Mouse (Mus musculus) embryonic facial prominence, embryonic 10.5 days (tissue): ENCODE results near the gene Trpv1. TPM values are rescaled to one million over a fixed set of nuclear protein-coding genes. Genes with fewer than 3 reads are reported as not detected.
A peak's percentile ranks its signal among the peaks of the same experiment; 100 is the strongest.

ENCODE experiments used
- DNase-seq: peaks from one replicate; pipeline ENCODE4 v3.0.0-alpha.2; 2017; ENCODE audit warnings: low spot score
- H3K27ac ChIP-seq: fragments of 300-500 bp; sonication (generic); replicated peaks from 2 replicates; pipeline ENCODE4 v1.5.1; 2016; ENCODE audit warnings: mild to moderate bottlenecking
- H3K27me3 ChIP-seq: fragments of 300-500 bp; sonication (generic); replicated peaks from 2 replicates; pipeline ENCODE4 v1.6.1; 2016; ENCODE audit warnings: low read depth, mild to moderate bottlenecking; ENCODE audit not compliant: poor library complexity, severe bottlenecking
- H3K36me3 ChIP-seq: fragments of 300-500 bp; sonication (generic); replicated peaks from 2 replicates; pipeline ENCODE4 v1.6.1; 2016; ENCODE audit warnings: mild to moderate bottlenecking, moderate library complexity
- H3K4me1 ChIP-seq: fragments of 300-500 bp; sonication (generic); 2 replicates; pipeline ENCODE4 v1.6.1; 2016
- H3K4me3 ChIP-seq: fragments of 300-500 bp; sonication (generic); 2 replicates; pipeline ENCODE4 v1.5.1; 2016; ENCODE audit warnings: mild to moderate bottlenecking, moderate library complexity
- H3K9me3 ChIP-seq: fragments of 300-500 bp; sonication (generic); 2 replicates; pipeline ENCODE4 v1.6.1; 2016; ENCODE audit warnings: mild to moderate bottlenecking
- WGBS: fragments of 180-500 bp; shearing (Covaris S2); methylation state at CpG from one replicate; pipeline ENCODE4 v1.1.7; 2016; 5-methylcytosine and 5-hydroxymethylcytosine counted together
- polyA plus RNA-seq: library from polyadenylated mRNA; unstranded; fragments of >200 nt; fragmentation: Nextera tagmentation; extraction: Ambion mirVana; gene quantifications from 2 replicates; pipeline ENCODE4 v1.2.1, GENCODE M21; 2016

Gene Trpv1
- polyA plus RNA-seq, 1 experiment from 2014 or later: not detected

DNA sequence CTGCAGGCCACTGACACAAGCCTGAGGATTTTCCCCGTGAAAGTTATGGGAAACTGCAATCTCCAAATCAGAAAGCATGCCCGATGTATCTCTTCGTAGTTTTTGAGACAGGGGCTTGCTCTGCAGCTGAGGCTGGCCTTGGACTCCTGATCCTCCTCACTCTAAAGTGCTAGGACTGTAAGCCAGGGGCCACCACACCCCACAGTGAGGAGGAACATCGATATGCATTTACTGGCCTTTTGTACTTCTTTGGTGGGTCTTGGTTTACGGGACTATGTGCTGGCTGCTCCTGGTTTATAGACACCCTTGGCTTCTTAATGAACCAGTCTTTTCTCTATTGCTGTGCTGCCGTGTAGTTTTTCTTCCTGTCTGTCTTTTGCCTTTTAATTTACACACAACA lies 8.1 kb downstream of the Trpv1 start:
- Histone ChIP-seq H3K27ac (no peak overlapping the region), H3K4me1 (peaks cover 4% of the 10 kb centered on the region; the same call in 1 of the 2 replicates), H3K9me3 (no peaks in the 10 kb centered on the region), H3K27me3 (no peaks in the 10 kb centered on the region), H3K4me3 (no peak overlapping the region), H3K36me3 (no peaks in the 10 kb centered on the region)
- no peak for DNase-seq
- 89% methylated on average over 6 of the region's 6 CpGs for WGBS

DNA sequence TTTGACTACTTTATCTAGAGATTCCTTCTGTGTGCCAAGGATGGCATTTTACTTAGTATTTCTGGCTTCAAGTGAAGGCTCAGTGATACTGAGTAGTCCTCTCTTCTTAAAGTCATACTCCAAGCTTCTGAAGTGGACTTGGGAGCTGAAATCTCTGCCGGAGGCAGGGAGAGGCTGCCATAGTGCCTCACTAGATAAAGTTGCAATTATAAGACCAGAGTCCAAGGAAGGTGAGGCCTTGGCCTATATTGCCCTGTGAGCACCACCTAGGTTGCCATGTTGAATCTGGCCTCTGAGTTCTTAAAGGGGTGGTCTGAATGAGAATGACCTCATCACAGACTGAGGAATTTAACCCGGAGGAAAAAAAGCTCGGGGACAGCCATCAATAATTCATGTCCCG lies 8.7 kb downstream of the Trpv1 start:
- Histone ChIP-seq H3K4me3 (no peak overlapping the region), H3K4me1 (peaks cover 4% of the 10 kb centered on the region; the same call in 1 of the 2 replicates), H3K27ac (no peak overlapping the region), H3K27me3 (no peaks in the 10 kb centered on the region), H3K36me3 (no peaks in the 10 kb centered on the region), H3K9me3 (no peaks in the 10 kb centered on the region)
- no peak for DNase-seq
- WGBS: 87% methylated on average over 4 of the region's 4 CpGs

DNA sequence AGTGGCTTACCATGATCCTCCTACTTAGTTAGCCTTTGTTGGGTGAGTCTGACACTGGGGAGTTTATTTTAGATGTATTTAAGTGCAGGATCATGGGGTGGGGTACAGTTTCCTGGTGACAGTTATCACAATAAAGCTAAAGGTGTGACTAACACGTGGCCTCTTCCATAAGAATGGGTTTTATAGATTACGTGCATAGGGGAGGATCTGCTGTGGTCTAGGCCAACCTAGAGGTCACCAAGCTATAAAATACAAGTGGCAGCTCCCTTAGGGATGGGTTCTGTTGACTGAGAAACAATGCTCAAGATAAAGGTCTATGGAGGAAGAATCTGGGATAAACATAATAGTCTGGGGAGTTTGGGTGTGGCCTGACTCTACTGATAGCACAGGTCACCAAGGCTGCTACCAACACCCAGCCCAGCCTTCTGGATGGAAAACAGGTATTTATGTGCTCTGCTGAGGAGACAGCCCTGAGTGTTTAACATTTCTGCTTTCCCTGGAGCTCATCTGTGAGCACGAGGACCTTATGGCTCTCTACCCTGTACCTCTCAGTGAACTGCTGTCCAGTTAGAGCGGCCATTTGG lies 23.4 kb downstream of the Trpv1 start:
- no peak for DNase-seq
- WGBS: 79% methylated on average over 4 of the region's 4 CpGs
- Histone ChIP-seq H3K4me1 (no peaks in the 10 kb centered on the region), H3K4me3 (no peak overlapping the region), H3K27me3 (no peaks in the 10 kb centered on the region), H3K27ac (no peak overlapping the region), H3K9me3 (no peaks in the 10 kb centered on the region), H3K36me3 (no peaks in the 10 kb centered on the region)

DNA sequence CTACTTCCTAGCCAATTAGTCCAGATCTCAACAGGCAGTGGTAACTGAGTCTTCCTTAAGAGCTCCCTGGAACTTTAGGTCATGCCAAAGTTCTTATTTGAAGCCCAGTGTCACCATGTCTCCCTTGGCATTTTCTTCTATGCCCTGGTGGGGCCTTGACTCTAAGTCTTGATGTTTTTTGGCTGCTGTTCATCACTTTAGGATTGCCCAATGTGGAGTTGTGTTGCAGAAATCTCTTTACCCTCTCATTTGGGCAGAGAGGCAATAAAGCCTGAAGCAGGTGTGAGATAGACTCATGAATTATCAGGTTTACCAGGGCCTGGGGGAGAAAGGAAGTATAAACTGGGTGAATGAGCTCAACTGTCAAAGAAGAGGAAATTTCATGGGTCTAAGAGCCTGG lies 24.6 kb downstream of the Trpv1 start:
- no peak overlapping the region for H3K4me3 ChIP-seq
- no peaks in the 10 kb centered on the region for H3K27me3 ChIP-seq
- H3K36me3 ChIP-seq: no peaks in the 10 kb centered on the region
- no peak for DNase-seq
- H3K27ac ChIP-seq: no peak overlapping the region
- no peaks in the 10 kb centered on the region for H3K9me3 ChIP-seq
- H3K4me1 ChIP-seq: no peaks in the 10 kb centered on the region

DNA sequence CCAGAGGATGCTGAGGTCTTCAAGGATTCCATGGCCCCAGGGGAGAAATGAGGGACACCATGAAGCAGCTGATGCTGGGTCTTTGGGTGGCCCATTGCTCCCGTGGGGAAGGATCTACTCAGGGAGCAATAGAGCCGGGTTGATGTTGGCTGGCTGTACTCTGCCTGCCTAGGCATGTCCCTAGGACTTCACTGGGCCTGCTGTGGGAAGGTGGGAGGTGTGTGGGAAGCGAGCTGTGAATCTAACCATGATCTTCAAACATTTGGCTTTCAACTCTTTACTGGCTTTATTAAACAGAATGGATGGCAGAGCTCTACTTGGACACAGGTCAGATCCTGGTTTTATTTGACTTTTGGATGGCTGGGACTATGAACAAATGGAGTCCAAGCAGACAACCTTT lies 26.4 kb downstream of the Trpv1 start:
- Histone ChIP-seq H3K4me3 (no peak overlapping the region), H3K36me3 (no peaks in the 10 kb centered on the region), H3K27me3 (no peaks in the 10 kb centered on the region), H3K4me1 (no peaks in the 10 kb centered on the region), H3K9me3 (no peaks in the 10 kb centered on the region), H3K27ac (no peak overlapping the region)
- no peak for DNase-seq
- 82% methylated on average over 3 of the region's 3 CpGs for WGBS

DNA sequence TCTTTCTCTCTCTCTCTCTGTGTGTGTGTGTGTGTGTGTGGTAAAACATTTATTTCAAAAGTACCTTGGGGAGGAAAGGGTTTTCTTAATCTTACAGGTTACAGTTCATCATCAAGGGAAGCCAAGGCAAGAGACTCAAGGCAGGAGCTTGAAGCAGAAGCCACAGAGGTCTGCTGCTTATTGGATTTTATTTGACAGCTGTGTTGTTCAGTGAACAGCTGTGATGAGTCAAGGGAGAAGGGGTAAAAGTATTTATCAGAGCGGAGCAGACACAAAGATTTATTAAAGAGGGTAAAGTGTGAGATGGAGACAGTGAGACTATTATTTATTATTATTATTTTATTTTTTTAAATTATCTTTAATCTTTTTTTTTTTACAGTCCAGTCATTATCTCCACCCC lies 27.3 kb downstream of the Trpv1 start:
- no peaks in the 10 kb centered on the region for H3K27me3 ChIP-seq
- no peak for DNase-seq
- no peak overlapping the region for H3K4me3 ChIP-seq
- no peak overlapping the region for H3K27ac ChIP-seq
- WGBS: 89% methylated on average over 1 of the region's 1 CpGs
- no peaks in the 10 kb centered on the region for H3K4me1 ChIP-seq
- H3K36me3 ChIP-seq: no peaks in the 10 kb centered on the region
- no peaks in the 10 kb centered on the region for H3K9me3 ChIP-seq

DNA sequence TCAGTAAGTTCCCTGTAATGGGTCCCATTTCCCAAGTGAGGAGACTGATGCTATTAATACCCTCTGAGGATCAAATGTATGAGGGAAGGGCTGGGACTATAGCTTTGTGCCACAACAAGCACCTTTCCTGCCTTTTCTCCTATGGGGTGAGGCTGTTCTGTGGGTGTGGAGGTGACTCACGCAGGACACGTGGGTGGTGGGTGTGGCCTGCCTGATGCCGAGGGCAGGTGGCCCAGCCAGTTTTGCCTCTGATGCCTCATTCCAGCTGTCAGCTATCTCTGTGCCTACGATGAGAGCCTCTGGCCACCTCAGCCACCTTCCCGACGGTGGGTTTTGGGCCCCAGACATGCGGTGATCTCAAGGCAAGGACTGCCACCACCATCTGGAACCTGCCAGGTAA lies 33.2 kb downstream of the Trpv1 start, which contains the start of gene Trpv3:
Gene Trpv3 (plus strand): TSS at position 122 of the 400 bp plus-strand sequence.
- no peak for DNase-seq
- H3K27me3 ChIP-seq: no peaks in the 10 kb centered on the region
- H3K4me3 ChIP-seq: no peak within 1 kb of the TSS
- H3K27ac ChIP-seq: no peak within 1 kb of the TSS
- WGBS: 85% methylated on average over 7 of the region's 7 CpGs
- H3K36me3 ChIP-seq: no peaks in the 10 kb centered on the region
- no peaks in the 10 kb centered on the region for H3K9me3 ChIP-seq
- H3K4me1 ChIP-seq: no peaks in the 10 kb centered on the region

DNA sequence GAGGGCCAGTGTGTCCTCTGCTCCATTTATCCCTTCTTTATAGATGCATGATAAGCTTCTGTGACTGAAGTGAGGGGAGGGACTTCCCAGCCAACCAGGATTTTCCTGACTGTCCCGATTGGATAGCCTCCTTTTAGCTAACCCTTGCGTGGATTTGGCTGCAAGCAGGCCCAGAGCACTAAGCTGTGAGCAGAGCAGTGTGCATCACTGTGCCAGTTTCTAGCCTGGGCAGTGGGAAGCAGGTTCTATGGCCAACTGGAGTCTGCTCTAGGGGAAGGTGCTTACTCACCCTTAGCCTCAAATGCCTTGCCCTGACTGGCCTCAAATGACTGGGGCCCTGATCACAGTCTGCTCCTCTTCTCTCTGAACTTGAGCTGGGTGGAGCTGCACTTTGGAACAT lies 40.7 kb downstream of the Trpv1 start:
- no peaks in the 10 kb centered on the region for H3K27me3 ChIP-seq
- no peak for DNase-seq
- WGBS: 38% methylated on average over 2 of the region's 2 CpGs

DNA sequence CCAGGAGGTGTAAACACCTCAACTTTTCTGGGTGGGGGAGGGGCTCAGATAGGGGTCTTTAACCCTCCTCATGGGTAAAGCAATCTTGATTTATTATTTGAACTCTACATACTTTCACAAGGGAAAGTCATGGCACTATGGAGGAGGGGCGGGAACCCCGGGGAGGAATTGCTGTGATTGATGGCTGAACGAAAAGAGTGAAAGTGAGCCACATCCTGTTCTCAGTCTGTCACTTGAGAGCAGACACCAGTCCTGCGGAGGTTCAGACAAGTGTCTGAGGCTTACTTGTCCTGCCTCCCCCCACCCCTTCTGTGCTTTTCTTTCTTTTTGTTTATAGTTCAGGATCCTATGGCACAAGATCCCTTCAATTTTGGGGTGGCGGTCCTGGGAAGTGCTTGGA lies 46.6 kb downstream of the Trpv1 start:
- peaks cover 33% of the 10 kb centered on the region for H3K4me1 ChIP-seq
- H3K9me3 ChIP-seq: no peaks in the 10 kb centered on the region
- H3K27me3 ChIP-seq: no peaks in the 10 kb centered on the region
- no peak for DNase-seq
- no peak overlapping the region for H3K4me3 ChIP-seq
- no peaks in the 10 kb centered on the region for H3K36me3 ChIP-seq
- H3K27ac ChIP-seq: no peak overlapping the region
- WGBS: 46% methylated on average over 5 of the region's 5 CpGs

More for the DNA sequence above, 40.7 kb downstream of the Trpv1 start:
- Histone ChIP-seq H3K9me3 (no peaks in the 10 kb centered on the region), H3K4me1 (no peaks in the 10 kb centered on the region), H3K4me3 (no peak overlapping the region), H3K27ac (no peak overlapping the region), H3K36me3 (no peaks in the 10 kb centered on the region)

DNA sequence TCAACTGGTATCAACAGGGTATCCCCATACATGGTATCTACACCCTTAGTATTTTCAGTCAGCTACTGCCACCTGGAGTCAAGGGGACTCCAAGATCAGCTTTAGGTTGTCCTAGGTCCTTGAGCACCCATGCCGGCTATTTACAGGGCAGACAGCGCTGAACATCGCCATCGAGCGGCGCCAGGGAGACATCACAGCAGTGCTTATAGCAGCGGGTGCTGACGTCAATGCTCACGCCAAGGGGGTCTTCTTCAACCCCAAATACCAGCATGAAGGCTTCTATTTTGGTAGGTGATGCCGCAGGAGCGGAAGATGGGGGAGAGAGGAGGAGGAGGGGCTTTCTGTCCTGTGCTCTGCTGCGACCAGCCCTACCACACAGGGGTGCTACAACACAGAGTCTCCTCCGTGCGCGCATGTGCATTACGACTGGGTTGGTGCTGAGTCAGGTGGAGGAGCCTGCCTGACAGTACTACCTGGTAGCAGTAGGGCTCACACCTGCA lies 47.5 kb downstream of the Trpv1 start:
- H3K27ac ChIP-seq: no peak overlapping the region
- H3K27me3 ChIP-seq: no peaks in the 10 kb centered on the region
- H3K4me3 ChIP-seq: peak overlapping the region; percentile 53
- no peaks in the 10 kb centered on the region for H3K9me3 ChIP-seq
- H3K4me1 ChIP-seq: peaks cover 33% of the 10 kb centered on the region
- peak; percentile 68 for DNase-seq
- WGBS: 6% methylated on average over 16 of the region's 16 CpGs
- no peaks in the 10 kb centered on the region for H3K36me3 ChIP-seq

DNA sequence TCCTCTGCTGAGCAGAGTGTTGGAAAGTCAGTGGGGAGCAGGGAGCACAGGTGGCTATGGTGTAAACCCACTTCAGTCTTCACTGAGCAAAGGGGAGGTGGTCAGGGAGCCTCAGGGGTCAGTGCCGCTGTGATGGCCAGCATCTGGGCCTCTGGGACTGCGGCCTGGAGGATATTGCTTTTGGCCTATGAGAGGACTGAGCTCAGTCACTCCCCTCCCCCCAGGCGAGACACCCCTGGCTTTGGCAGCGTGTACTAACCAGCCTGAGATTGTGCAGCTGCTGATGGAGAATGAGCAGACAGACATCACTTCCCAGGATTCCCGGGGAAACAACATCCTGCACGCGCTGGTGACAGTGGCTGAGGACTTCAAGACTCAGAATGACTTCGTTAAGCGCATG lies 49.3 kb downstream of the Trpv1 start:
- Histone ChIP-seq H3K36me3 (no peaks in the 10 kb centered on the region), H3K4me1 (peaks cover 33% of the 10 kb centered on the region), H3K9me3 (no peaks in the 10 kb centered on the region), H3K4me3 (no peak overlapping the region), H3K27me3 (no peaks in the 10 kb centered on the region), H3K27ac (peak overlapping the region; percentile 26; the same call in 1 of the 2 replicates)
- no peak for DNase-seq
- 70% methylated on average over 9 of the region's 9 CpGs for WGBS

DNA sequence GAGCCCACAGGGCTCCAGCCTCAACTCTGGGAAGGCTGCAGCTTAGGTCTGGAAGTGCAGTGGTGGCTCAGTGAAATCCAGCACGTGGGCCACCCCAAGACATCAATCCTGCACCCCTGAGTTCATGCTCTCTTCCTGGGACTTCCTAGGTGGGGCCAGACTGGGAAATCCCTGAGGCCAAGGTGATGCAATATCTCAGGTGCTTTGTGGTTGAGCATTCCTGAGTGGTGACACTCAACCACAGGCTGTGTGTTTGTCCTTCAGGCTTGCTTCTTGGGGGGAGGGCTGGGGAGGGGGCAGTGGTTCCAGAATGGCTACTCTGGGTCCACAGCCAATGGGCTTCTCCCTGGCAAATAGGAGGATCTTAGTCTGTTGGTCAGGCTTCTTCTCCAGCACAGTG lies 49.8 kb downstream of the Trpv1 start:
- Histone ChIP-seq H3K4me3 (no peak overlapping the region), H3K27me3 (no peaks in the 10 kb centered on the region), H3K4me1 (peaks cover 33% of the 10 kb centered on the region), H3K9me3 (no peaks in the 10 kb centered on the region), H3K36me3 (no peaks in the 10 kb centered on the region), H3K27ac (0 out of 2 replicates have a peak overlapping the region, but pooled peaks have one; percentile 26)
- no peak for DNase-seq
- WGBS: 66% methylated on average over 1 of the region's 1 CpGs

DNA sequence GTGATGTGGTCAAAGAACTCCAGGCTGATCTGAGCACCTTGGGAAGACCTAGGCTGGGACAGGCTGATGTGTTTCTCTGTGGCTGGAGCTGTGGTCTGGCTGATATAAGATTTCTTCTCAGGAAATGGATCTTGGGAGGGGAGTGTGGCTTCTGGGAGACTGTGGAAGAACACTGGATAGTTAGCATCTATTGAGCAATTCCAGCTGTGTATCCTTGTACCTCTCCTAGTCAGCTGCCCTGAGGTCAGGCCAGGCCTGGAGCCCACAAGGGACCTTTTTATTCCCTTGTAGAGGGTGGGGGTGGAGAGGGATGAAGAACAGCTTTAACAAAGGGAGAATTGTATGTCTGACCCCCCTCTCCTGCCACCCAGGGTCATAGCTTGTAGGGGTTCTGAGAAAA lies 50.3 kb downstream of the Trpv1 start:
- no peaks in the 10 kb centered on the region for H3K36me3 ChIP-seq
- H3K27ac ChIP-seq: no peak overlapping the region
- DNase-seq: peak; percentile 31

More for the DNA sequence above, 50.3 kb downstream of the Trpv1 start:
- H3K27me3 ChIP-seq: no peaks in the 10 kb centered on the region
- peaks cover 33% of the 10 kb centered on the region for H3K4me1 ChIP-seq
- no peaks in the 10 kb centered on the region for H3K9me3 ChIP-seq
- no peak overlapping the region for H3K4me3 ChIP-seq
